Comparison of ENCODE assay signal across 8 mouse cellular contexts in the genomic region with DNA sequence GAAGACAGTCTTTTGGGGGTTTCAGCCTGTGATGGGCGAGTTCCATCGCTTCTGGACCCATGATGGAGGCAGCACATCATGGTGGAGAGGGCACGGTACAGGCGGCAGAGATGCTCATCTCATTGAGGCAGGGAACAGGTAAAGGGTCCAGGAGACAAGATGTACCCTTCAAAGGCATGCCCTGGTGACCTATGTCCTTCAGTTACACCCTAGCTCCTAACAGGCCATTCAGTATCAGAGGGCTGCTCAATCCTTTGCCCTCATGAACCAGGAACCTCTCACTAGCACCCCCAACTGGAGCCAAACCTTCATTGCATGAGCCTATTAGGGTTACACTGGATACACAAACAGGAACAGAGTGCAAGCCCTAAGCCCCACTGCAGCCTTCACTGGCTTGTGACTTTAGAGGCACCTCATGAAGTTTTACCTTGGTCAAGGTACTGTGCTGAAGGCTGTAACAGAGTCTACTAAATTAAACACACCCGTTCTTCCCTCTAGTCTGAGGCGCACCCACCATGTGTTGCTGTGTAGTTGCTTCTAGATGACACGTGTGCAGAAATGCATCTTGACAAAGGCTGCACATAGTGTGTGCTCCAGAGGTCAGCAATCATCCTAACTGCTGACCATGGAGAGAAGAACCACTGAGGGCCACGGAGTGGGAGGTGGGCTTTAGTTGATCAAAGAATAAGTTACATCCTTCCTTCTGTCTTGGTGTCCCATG. TPM values are rescaled to one million over a fixed set of nuclear protein-coding genes. Genes with fewer than 3 reads are reported as not detected.
DNase-seq lines count a peak whose midpoint lies in the region; ATAC-seq lines count a peak whose summit lies in the region.

No protein-coding gene starts in this region.

- intact Hi-C loops in gastrocnemius, postnatal 36 days (cut with DNase I), result loop anchor here (1.0 to 5.0 kb wide), 3 partner anchors 23 to 230 kb away; no protein-coding TSS in a partner anchor

- 59% methylated on average over 8 of the region's 8 CpGs for WGBS in embryonic facial prominence, embryonic 15.5 days
- WGBS in liver, embryonic 12.5 days (ENCODE audit: insufficient replicate concordance), result 51% methylated on average over 8 of the region's 8 CpGs

- no peak overlapping the region for H3K27ac ChIP-seq in embryonic facial prominence, embryonic 15.5 days (replicated peaks)
- no peak overlapping the region for H3K27ac ChIP-seq in liver, embryonic 12.5 days

- H3K4me1 ChIP-seq in embryonic facial prominence, embryonic 15.5 days, result no peaks in the 10 kb centered on the region
- H3K4me1 ChIP-seq in liver, embryonic 12.5 days, result peaks cover 9% of the 10 kb centered on the region

- H3K9me3 ChIP-seq in embryonic facial prominence, embryonic 15.5 days (replicated peaks), result no peaks in the 10 kb centered on the region
- no peaks in the 10 kb centered on the region for H3K9me3 ChIP-seq in liver, embryonic 12.5 days (replicated peaks)

- H3K4me3 ChIP-seq in embryonic facial prominence, embryonic 15.5 days (replicated peaks), result no peak overlapping the region
- no peak overlapping the region for H3K4me3 ChIP-seq in liver, embryonic 12.5 days

- DNase-seq in thymus, postnatal 4 days, result peak; percentile 36
- no peak for DNase-seq in thymus, postnatal 36 days
- no peak for DNase-seq in cerebellum, postnatal 10 days
- no peak for DNase-seq in heart, adult 8-10 months (ENCODE audit: low spot score)
- no peak for DNase-seq in cerebellum, adult 11-12 months
- DNase-seq in gastrocnemius, postnatal 36 days, result no peak

- no peaks in the 10 kb centered on the region for H3K27me3 ChIP-seq in embryonic facial prominence, embryonic 15.5 days
- H3K27me3 ChIP-seq in liver, embryonic 12.5 days (replicated peaks), result peaks cover 10% of the 10 kb centered on the region; the same call in 1 of the 2 replicates

- ATAC-seq in embryonic facial prominence, embryonic 15.5 days (ENCODE audit: insufficient number of reproducible peaks, low FRiP score, low TSS enrichment, low read depth), result no peak
- ATAC-seq in liver, embryonic 12.5 days, result peak; percentile 62

- 0 out of 2 replicates have a peak overlapping the region, but pooled peaks have one; percentile 22 for H3K4me2 ChIP-seq in embryonic facial prominence, embryonic 15.5 days (replicated peaks)
- peak overlapping the region; percentile 15; the same call in 1 of the 2 replicates for H3K4me2 ChIP-seq in liver, embryonic 12.5 days

- H3K9ac ChIP-seq in embryonic facial prominence, embryonic 15.5 days, result no peak overlapping the region
- no peak overlapping the region for H3K9ac ChIP-seq in liver, embryonic 12.5 days

- no peaks in the 10 kb centered on the region for H3K36me3 ChIP-seq in embryonic facial prominence, embryonic 15.5 days
- H3K36me3 ChIP-seq in liver, embryonic 12.5 days, result no peaks in the 10 kb centered on the region

RNA-seq across cellular contexts. Expression of gene Rrm2, which starts 10.4 kb away (rescaled TPM):
- polyA plus RNA-seq in embryonic facial prominence, embryonic 15.5 days (2015; fragmentation: Nextera tagmentation; extraction: Ambion mirVana), result 142 and 158 TPM in 2 replicates
- polyA plus RNA-seq in liver, embryonic 12.5 days (2016; fragmentation: Nextera tagmentation; extraction: Ambion mirVana), result 531 and 552 TPM in 2 replicates
- 1 to 10 TPM; 1.3 to 3.3 (median 2.3) TPM for total RNA-seq in heart, adult 8-10 months (2022)
- total RNA-seq in gastrocnemius, postnatal 36 days (2021), result 1 to 10 TPM; 2.1 to 3.0 TPM

RNA-seq across cellular contexts. Expression of gene Cys1, which starts 16.0 kb away (rescaled TPM):
- 6.2 and 6.5 TPM in 2 replicates for polyA plus RNA-seq in embryonic facial prominence, embryonic 15.5 days (2015; fragmentation: Nextera tagmentation; extraction: Ambion mirVana)
- polyA plus RNA-seq in liver, embryonic 12.5 days (2016; fragmentation: Nextera tagmentation; extraction: Ambion mirVana), result 0.56 and 1.0 TPM in 2 replicates
- 1 to 10 TPM; 3.3 to 5.6 (median 4.7) TPM for total RNA-seq in heart, adult 8-10 months (2022)
- total RNA-seq in gastrocnemius, postnatal 36 days (2021), result 1 to 10 TPM; 3.4 to 3.7 TPM

RNA-seq across cellular contexts. Expression of gene Klf11, which starts 46.6 kb away (rescaled TPM):
- polyA plus RNA-seq in embryonic facial prominence, embryonic 15.5 days (2015; fragmentation: Nextera tagmentation; extraction: Ambion mirVana), result 13.0 and 13.1 TPM in 2 replicates
- 9.2 and 10.6 TPM in 2 replicates for polyA plus RNA-seq in liver, embryonic 12.5 days (2016; fragmentation: Nextera tagmentation; extraction: Ambion mirVana)
- total RNA-seq in heart, adult 8-10 months (2022), result 10 to 100 TPM in 3 of 4 experiments, 1 to 10 TPM in 1; 7.9 to 11.9 (median 11.1) TPM
- total RNA-seq in gastrocnemius, postnatal 36 days (2021), result 1 to 10 TPM; 7.8 to 8.6 TPM
